Mouse (Mus musculus) right cerebral cortex, adult 2 months (tissue): ENCODE data around the gene Vamp9.
A peak's percentile ranks its signal among the peaks of the same experiment; 100 is the strongest.

Source experiments
- DNase-seq, 2 experiments: peaks; one replicate each; pipeline ENCODE4 v3.0.0; 2021 to 2022; ENCODE audit warnings: low spot score in 2 of 2

Vamp9 gene

DNA sequence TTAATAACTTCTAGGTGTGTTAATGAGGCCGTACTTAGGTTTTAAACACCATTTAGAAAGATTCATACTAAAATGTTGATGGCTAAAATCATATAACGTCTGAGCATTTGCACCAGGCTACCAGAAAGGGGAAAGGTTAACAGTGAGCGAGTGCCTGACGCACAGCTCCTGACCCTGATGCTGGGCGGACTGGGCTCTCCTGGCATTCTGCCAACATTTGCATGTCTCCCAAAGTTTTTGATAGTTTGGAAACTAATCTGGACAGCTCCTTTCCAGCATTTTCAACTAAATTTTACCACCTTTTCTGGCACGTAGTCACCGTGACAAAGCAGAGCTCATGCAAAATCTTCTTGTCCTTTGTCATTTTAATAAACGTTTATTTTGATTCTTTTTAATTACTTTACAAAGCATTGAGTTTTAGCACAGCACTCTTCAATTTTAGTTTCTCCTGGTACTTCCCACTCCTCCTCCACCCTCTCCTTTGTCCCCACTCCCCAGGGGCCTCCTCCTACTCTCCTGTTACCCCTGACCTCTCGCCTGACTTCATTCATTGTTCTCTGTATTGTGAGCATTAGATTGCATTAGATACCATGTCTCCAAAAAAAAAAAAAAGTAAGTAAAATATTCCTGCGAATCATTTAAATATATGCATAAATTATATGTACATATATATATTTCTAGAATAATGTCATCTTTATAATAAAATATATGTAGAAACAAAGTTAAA, 35.9 kb downstream of the Vamp9 start:
- DNase-seq, result no peak

- DNase-seq, result no peak
Measured at GRCm38 (mm10) chr5:99952513-99952912, 46.5 kb downstream of the Vamp9 start.

DNA sequence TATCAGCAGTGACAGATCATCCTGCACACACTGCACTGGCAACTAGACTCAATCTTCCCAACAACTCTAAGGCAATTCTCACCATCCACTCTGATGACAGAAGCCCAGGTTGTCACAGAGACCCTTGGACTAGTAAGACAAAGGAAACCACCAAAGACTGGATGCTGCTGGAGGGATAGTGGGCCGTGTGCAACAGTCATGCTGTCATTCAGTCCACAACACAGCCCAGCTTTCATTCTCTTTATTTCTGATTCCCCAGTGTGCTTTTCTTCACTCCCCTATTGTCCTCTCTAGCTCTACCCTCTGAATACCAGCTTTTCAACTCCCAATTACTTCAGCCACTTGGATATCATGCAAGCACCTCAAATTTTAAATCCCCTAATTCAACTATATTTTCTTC, 47.8 kb downstream of the Vamp9 start:
- DNase-seq, result no peak

DNA sequence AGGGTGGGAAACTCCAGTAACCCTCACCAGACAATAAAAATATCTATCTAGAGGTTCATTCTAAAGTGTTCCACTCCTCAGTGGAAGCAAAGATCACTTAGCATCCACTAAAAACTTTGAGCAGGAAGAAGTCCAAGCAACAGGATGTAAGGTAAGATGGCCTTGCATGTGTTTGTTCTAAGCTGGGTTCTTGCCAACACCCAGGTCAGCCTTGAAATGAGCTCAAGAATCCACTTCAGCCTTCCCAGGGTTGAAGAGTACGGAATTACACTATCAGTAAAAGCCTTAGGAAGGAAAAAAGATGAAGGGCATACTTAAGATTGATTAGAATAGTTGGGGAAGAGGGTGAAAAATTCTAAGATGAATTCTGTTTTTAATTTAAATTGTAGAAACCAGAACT, 52.6 kb downstream of the Vamp9 start:
- DNase-seq, result no peak

DNA sequence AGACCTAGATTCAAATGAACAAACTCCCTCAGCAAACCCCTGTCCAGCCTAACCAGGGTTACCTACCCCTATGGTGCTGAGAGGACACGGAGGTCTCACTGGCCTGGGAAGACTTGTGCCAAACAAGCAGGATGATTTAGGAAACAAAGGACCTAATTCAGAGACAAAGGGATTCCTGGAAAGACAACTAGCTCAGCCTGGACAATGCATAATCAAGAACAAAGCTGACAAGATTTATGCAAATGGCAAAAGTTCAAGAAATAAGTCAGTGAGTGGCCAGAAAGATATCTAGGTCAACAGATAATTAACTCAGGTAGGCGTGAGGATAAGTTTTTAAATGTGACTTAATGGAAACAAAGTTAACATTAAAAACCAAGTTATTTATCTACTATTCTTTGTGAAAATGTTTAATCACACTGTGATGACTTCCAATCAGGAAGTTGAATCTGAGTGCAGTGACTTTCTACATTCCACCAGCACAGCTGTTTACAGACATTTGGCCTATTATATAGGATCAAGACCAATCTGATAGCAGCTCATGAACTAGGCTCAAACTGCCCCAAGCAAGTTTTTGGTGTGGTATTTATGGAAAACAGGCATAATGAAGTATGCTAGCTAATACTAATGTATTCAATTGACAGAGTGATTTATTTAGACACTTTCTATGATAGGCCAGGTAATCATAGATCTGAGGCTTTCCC, 53.3 kb downstream of the Vamp9 start:
- DNase-seq, result no peak

DNA sequence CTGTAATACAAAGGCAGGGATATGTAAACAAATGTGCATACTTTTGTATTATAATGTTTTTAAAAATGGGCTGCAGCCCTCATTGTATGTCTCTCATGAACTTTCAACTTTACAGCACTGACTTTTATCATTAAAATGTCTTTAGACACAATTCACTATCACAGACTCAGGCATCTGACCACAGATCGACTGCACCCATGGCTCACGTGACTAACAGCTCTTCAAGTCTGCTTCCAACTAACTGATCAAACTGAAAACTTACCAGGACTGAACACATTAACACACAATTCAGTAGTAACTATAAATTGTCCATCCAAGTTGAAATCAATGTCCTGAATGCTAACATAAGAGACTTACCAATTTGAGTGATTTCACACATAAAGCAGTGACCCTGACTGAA, 53.9 kb downstream of the Vamp9 start:
- DNase-seq, result no peak

DNA sequence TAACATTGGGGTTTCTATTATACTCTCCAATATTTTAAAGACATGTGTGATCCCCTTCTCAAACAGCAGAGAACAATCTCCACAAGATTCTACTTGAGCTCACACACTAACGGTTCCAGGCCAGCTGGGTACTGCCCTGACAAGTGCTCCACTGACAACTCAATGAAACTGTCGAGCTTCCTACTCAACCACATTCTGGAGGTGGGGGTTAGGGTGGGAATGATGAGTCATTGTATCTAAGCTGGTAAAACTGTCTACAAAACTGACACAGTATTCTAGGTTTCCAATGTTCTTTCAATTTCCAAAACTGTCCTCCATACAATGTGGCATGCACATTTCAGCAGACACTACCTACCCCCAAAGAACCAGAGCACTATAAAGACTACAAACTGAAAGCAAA, 67.9 kb downstream of the Vamp9 start:
- DNase-seq, result peak in 1 of 2 experiments; percentile 40

DNA sequence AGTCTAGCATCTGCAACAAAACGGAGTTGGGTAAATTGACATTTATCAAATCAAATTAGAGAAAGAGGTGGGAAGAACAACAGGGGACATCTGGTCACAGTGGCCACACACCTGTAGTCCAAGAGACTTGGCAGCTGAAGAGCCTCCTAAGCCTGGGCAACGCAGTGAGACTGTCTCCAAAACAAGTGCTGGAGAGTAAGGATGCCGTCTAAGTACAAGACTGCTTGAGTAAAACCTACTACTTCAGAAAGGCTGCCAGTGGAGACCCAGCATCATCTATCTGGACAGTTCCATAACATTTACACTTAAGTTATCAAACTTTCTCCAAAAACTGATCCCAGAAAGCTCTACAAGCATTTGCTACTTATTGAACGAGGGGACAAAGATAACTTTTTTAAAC, 69.0 kb downstream of the Vamp9 start:
- DNase-seq, result no peak

- DNase-seq, result no peak
Measured at GRCm38 (mm10) chr5:99975776-99976175, 69.7 kb downstream of the Vamp9 start.

DNA sequence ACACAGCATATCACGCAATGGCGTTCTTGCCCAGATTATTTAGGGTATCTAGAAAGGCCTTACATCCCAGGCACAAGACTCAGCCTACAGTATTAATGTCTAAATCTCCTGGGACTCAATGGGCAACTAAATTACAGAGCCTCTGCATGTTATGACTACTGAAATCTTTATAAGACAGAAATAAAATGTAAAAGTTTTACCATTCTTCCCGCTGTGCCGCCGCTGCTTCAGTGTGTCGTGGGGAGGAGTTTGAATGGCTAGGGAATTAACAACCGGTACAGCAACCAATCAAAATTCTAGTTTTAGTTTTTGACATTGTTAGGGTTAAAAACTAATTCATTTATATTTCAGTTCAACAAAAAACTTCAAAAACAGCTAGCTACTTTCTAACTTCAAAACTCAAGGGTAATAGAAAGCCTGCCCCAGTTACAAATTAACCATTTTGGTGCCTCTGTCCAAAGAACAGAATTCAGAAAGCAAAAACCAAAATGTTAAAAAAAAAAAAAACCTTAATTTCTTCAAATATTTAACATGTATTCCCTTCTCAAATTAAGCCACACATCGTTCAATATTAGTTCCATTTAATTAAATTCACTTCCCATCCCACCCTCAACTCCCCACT, 70.4 kb downstream of the Vamp9 start:
- no peak for DNase-seq

- peak; percentile 66 to 67 for DNase-seq
Measured at GRCm38 (mm10) chr5:99977516-99978301, 71.7 kb downstream of the Vamp9 start.

DNA sequence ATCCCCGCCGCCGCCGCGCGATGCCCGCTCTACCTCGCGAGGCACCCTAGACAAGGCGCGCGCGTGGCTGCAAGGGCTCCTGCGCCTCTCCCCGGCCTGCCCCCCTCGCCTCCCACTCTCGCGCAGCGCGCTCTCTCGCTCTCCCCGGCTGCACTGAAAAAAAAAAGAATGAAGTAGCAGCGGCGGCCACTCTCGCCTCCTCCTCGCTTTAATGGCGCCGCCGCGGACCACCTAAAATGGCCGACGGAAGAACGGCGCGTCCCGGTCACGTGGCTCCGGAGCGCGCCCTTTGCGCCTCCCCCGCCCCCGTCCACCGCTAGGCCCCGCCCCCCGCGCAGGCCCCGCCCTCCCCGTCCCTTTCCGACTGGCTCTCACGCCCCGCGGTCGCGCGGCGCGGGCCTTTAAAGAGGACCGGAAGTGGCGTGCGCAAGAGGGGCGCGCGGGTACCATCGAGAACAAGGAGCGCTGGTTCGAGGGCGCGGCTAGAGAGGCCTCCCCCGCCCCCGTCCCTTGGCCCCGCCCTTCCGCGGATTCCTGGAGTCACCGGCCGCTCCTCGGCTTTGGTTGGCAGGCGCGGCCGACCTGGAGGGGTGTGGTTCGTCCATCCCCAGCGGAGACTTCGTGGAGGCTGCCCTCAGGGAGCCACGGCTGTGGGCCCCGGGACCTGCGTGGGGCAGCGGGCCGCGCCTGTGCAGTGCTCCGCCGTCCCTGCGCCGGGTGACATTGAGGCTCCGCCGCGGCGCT, 72.8 kb downstream of the Vamp9 start, which contains the start of the genes Hnrnpd and 4930524J08Rik:
Gene Hnrnpd (minus strand): TSS at position 240 of the 744 bp plus-strand sequence.
Gene 4930524J08Rik (plus strand): TSS at position 363 of the 744 bp plus-strand sequence.
- peak; percentile 90 to 91 for DNase-seq

DNA sequence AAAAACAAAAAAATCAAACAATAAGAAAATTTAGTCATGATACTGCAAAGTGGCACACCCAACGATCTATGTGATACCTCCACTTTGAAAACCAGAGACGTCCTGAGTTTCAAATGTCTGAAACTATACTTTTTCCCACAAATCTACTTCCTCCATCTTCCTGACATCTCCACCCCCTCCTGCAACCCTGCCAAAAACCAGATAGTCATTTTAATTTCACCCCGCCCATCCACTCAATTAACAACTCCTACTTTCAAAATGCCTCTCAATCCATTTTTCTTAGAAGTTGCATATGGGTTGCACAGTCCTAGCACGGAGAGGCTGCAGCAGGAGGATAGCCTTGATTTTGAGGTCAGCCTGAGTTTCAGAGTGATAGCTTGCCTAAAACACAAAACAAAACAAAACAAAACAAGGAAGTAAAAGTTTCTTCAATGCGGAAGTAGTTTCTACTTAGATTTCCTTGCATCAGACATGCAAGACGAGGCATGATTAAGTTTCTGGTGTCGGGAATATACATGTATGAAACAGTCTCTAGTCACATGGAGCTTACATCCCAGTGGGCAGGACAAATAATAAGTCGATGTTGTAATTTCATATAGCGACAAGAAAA, 77.5 kb downstream of the Vamp9 start:
- DNase-seq, result no peak

- no peak for DNase-seq
Measured at GRCm38 (mm10) chr5:99994166-99994565, 88.1 kb downstream of the Vamp9 start.

DNA sequence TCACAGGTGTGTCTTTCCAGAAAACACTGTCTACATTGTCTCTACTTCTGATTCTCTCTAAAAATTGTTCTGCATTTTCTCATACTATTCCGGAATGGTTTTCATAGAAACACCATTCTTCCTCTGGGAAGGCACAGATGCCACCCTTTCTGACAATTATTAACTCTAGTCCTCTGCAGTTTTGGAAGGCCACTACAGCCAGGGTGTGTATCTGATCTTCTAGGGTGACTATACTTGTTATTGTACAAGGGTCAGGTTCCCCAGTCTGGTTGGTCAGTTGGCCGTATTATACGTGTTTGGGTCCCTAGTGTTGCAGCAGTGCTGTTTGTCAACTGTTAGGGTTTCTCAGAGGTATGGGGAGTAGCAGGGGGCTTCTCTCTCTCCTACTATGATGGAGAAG, 88.6 kb downstream of the Vamp9 start:
- DNase-seq, result no peak

DNA sequence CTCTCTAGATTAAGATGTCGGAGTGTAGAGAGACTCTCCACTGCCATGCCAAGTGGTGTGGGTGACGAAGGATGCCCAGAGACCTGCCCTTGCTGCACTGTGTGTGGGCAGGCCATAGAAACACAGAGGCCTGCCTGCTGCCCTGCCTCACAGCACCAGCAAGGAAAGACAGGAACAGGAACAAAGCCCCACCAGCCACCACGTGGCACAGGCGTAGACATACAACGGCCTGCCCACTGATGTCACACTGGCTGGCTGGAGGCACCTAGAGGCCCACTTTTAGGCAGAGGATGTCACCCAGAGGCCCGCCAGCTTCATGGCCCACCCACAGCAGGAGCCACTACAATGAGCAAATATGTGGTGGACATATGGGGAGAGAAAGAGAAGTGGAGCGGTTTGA, 94.0 kb downstream of the Vamp9 start:
- DNase-seq, result no peak

GRCm38 (mm10) chr5:100000500-100000899, 94.4 kb downstream of the Vamp9 start:
- no peak for DNase-seq
